Mouse (Mus musculus) heart, embryonic 16.5 days (tissue): ENCODE data around the gene Kalrn. TPM values are rescaled to one million over a fixed set of nuclear protein-coding genes. Genes with fewer than 3 reads are reported as not detected.

Source experiments
- ATAC-seq: fragments of 200-750 bp; cut with Nextera tagmentation; replicated peaks from 2 replicates; pipeline ENCODE4 v1.8.0; 2017; ENCODE audit warnings: moderate number of reproducible peaks; ENCODE audit not compliant: insufficient read depth, low FRiP score; ENCODE audit errors: extremely low read depth
- H3K27ac ChIP-seq: fragments of 300-500 bp; sonication (generic); 2 replicates; pipeline ENCODE4 v1.5.1; 2014; ENCODE audit warnings: mild to moderate bottlenecking, low read length, control low read depth, moderate library complexity
- H3K27me3 ChIP-seq: fragments of 300-500 bp; sonication (generic); 2 replicates; pipeline ENCODE4 v1.6.1; 2014; ENCODE audit warnings: low read length, mixed read lengths; ENCODE audit not compliant: control insufficient read depth, insufficient read depth
- H3K36me3 ChIP-seq: fragments of 300-500 bp; sonication (generic); 2 replicates; pipeline ENCODE4 v1.6.1; 2014; ENCODE audit not compliant: control insufficient read depth, insufficient read depth
- H3K4me1 ChIP-seq: fragments of 300-500 bp; sonication (generic); 2 replicates; pipeline ENCODE4 v1.6.1; 2014; ENCODE audit warnings: low read length, mixed read lengths; ENCODE audit not compliant: control insufficient read depth, insufficient read depth
- H3K4me2 ChIP-seq: fragments of 300-500 bp; sonication (generic); 2 replicates; pipeline ENCODE4 v1.6.1; 2014; ENCODE audit warnings: low read depth, mild to moderate bottlenecking, control low read depth, low read length
- H3K4me3 ChIP-seq: fragments of 300-500 bp; sonication (generic); 2 replicates; pipeline ENCODE4 v1.5.1; 2014; ENCODE audit warnings: mild to moderate bottlenecking, control low read depth, low read length
- H3K9ac ChIP-seq: fragments of 300-500 bp; sonication (generic); 2 replicates; pipeline ENCODE4 v1.6.1; 2014; ENCODE audit warnings: low read length, control low read depth
- H3K9me3 ChIP-seq: fragments of 300-500 bp; sonication (generic); replicated peaks from 2 replicates; pipeline ENCODE4 v1.6.1; 2016; ENCODE audit warnings: low read length; ENCODE audit not compliant: control insufficient read depth
- WGBS: fragments of 180-500 bp; shearing (Covaris S2); extraction: QIAGEN DNeasy Blood & Tissue Kit; methylation state at CpG from one replicate; pipeline ENCODE4 v1.1.7; 2014; 5-methylcytosine and 5-hydroxymethylcytosine counted together
- polyA plus RNA-seq: library from polyadenylated mRNA; unstranded; fragments of >200 nt; fragmentation: Nextera tagmentation; extraction: Ambion mirVana; gene quantifications from 2 replicates; pipeline ENCODE4 v1.2.1, GENCODE M21; 2015

Kalrn gene
- polyA plus RNA-seq, 1 experiment from 2014 or later, result 30.2 TPM

- H3K9me3 ChIP-seq, result peaks cover 6% of the 10 kb centered on the region
- H3K4me1 ChIP-seq, result peaks cover 24% of the 10 kb centered on the region
- WGBS, result 93% methylated on average over 3 of the region's 3 CpGs
- no peak overlapping the region for H3K4me2 ChIP-seq
- no peak for ATAC-seq
- no peak overlapping the region for H3K4me3 ChIP-seq
- H3K36me3 ChIP-seq, result peaks cover 17% of the 10 kb centered on the region
- no peak overlapping the region for H3K9ac ChIP-seq
- H3K27ac ChIP-seq, result no peak overlapping the region
- no peaks in the 10 kb centered on the region for H3K27me3 ChIP-seq
Measured at GRCm38 (mm10) chr16:34005986-34006385, 567.3 kb downstream of the Kalrn start.

- 8% methylated on average over 4 of the region's 4 CpGs for WGBS
- Histone ChIP-seq H3K4me2 (peak overlapping the region; percentile 40), H3K27me3 (no peaks in the 10 kb centered on the region), H3K27ac (peak overlapping the region; percentile 77), H3K4me3 (no peak overlapping the region), H3K9me3 (no peaks in the 10 kb centered on the region), H3K9ac (0 out of 2 replicates have a peak overlapping the region, but pooled peaks have one; percentile 49), H3K4me1 (peaks cover 24% of the 10 kb centered on the region), H3K36me3 (no peaks in the 10 kb centered on the region)
- ATAC-seq, result peak; percentile 91
Measured at GRCm38 (mm10) chr16:34004128-34004578, 569.2 kb downstream of the Kalrn start.

- no peaks in the 10 kb centered on the region for H3K36me3 ChIP-seq
- H3K27ac ChIP-seq, result peak overlapping the region; percentile 77
- 36% methylated on average over 10 of the region's 10 CpGs for WGBS
- 0 out of 2 replicates have a peak overlapping the region, but pooled peaks have one; percentile 49 for H3K9ac ChIP-seq
- peaks cover 24% of the 10 kb centered on the region for H3K4me1 ChIP-seq
- ATAC-seq, result no peak
- H3K4me3 ChIP-seq, result no peak overlapping the region
- no peaks in the 10 kb centered on the region for H3K27me3 ChIP-seq
- no peaks in the 10 kb centered on the region for H3K9me3 ChIP-seq
- H3K4me2 ChIP-seq, result peak overlapping the region; percentile 40
Measured at GRCm38 (mm10) chr16:34003566-34004127, 569.7 kb downstream of the Kalrn start.

GRCm38 (mm10) chr16:34000715-34001114 lies 572.6 kb downstream of the Kalrn start:
- Histone ChIP-seq H3K27me3 (no peaks in the 10 kb centered on the region), H3K9me3 (no peaks in the 10 kb centered on the region), H3K4me2 (no peak overlapping the region), H3K36me3 (no peaks in the 10 kb centered on the region), H3K9ac (no peak overlapping the region), H3K27ac (no peak overlapping the region), H3K4me3 (no peak overlapping the region), H3K4me1 (peaks cover 24% of the 10 kb centered on the region)
- no peak for ATAC-seq
- WGBS, result 72% methylated on average over 8 of the region's 8 CpGs

GRCm38 (mm10) chr16:33999388-33999787 lies 573.9 kb downstream of the Kalrn start:
- H3K27ac ChIP-seq, result no peak overlapping the region
- H3K4me1 ChIP-seq, result peaks cover 15% of the 10 kb centered on the region
- H3K27me3 ChIP-seq, result no peaks in the 10 kb centered on the region
- H3K4me3 ChIP-seq, result no peak overlapping the region
- H3K9me3 ChIP-seq, result no peaks in the 10 kb centered on the region
- H3K36me3 ChIP-seq, result no peaks in the 10 kb centered on the region
- ATAC-seq, result no peak
- H3K4me2 ChIP-seq, result no peak overlapping the region
- WGBS, result 23% methylated on average over 3 of the region's 3 CpGs
- no peak overlapping the region for H3K9ac ChIP-seq

GRCm38 (mm10) chr16:33998011-33998410 lies 575.3 kb downstream of the Kalrn start:
- ATAC-seq, result no peak
- no peaks in the 10 kb centered on the region for H3K27me3 ChIP-seq
- H3K9me3 ChIP-seq, result no peaks in the 10 kb centered on the region
- no peak overlapping the region for H3K4me3 ChIP-seq
- 73% methylated on average over 6 of the region's 6 CpGs for WGBS
- H3K27ac ChIP-seq, result no peak overlapping the region
- no peaks in the 10 kb centered on the region for H3K36me3 ChIP-seq
- no peak overlapping the region for H3K9ac ChIP-seq
- 0 out of 2 replicates have a peak, but pooled peaks cover under 1% of the 10 kb centered on the region for H3K4me1 ChIP-seq
- no peak overlapping the region for H3K4me2 ChIP-seq

- ATAC-seq, result no peak
- Histone ChIP-seq H3K9ac (no peak overlapping the region), H3K36me3 (no peaks in the 10 kb centered on the region), H3K4me3 (no peak overlapping the region), H3K27me3 (no peaks in the 10 kb centered on the region), H3K4me2 (no peak overlapping the region), H3K4me1 (no peaks in the 10 kb centered on the region), H3K9me3 (no peaks in the 10 kb centered on the region), H3K27ac (no peak overlapping the region)
- WGBS, result 3% methylated on average over 5 of the region's 5 CpGs
Measured at GRCm38 (mm10) chr16:33996030-33996429, 577.3 kb downstream of the Kalrn start.

GRCm38 (mm10) chr16:33995496-33995895 lies 577.8 kb downstream of the Kalrn start:
- no peak overlapping the region for H3K4me3 ChIP-seq
- ATAC-seq, result no peak

GRCm38 (mm10) chr16:33994321-33994720 lies 579.0 kb downstream of the Kalrn start:
- 78% methylated on average over 6 of the region's 6 CpGs for WGBS
- Histone ChIP-seq H3K4me3 (no peak overlapping the region), H3K9ac (no peak overlapping the region), H3K36me3 (no peaks in the 10 kb centered on the region), H3K27me3 (no peaks in the 10 kb centered on the region), H3K27ac (no peak overlapping the region), H3K9me3 (no peaks in the 10 kb centered on the region), H3K4me2 (no peak overlapping the region), H3K4me1 (no peaks in the 10 kb centered on the region)
- no peak for ATAC-seq

More at GRCm38 (mm10) chr16:33995496-33995895, 577.8 kb downstream of the Kalrn start:
- Histone ChIP-seq H3K27ac (no peak overlapping the region), H3K4me2 (no peak overlapping the region), H3K9ac (no peak overlapping the region), H3K27me3 (no peaks in the 10 kb centered on the region), H3K9me3 (no peaks in the 10 kb centered on the region), H3K4me1 (no peaks in the 10 kb centered on the region), H3K36me3 (no peaks in the 10 kb centered on the region)
- 63% methylated on average over 3 of the region's 3 CpGs for WGBS
